Mouse (Mus musculus): Measurements from ENCODE around the gene Ghrh. TPM values are rescaled to one million over a fixed set of nuclear protein-coding genes. Genes with fewer than 3 reads are reported as not detected.

Gene Ghrh
- polyA plus RNA-seq, 2 experiments = 0.56 to 0.65 TPM

DNA sequence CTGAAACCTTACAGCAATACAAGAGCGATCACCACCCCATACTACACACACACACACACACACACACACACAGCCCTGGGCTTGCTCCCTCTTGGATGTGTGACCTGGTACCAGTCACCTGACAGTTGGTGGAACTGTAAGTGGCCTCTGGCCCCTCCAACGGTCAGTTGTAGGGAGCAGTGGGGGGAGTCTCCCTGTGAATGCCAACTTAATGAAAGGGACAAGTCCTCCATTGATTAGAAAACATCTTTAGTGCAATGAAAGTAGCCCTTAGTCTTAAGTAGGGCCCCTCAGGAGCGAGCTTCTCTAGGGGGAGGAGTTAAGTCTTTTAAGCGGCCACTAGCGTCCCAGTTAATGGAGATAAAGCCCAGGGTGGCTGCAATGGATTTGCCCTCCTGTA, 19.2 kb downstream of the Ghrh start:
- DNase-seq (ENCODE audit: low spot score) (no peak), ATAC-seq (ENCODE audit: low FRiP score, low read depth) (no peak)
- no peaks in the 10 kb centered on the region for H3K9me3 ChIP-seq (ENCODE audit: control insufficient read depth, low read length)
- H3K27me3 ChIP-seq (ENCODE audit: control insufficient read depth, insufficient read depth, low read length) = no peaks in the 10 kb centered on the region
- no peak overlapping the region for H3K4me2 ChIP-seq (replicated peaks; ENCODE audit: low read depth, low read length, severe bottlenecking)
- no peak overlapping the region for H3K27ac ChIP-seq (replicated peaks; ENCODE audit: low read depth, low read length)
- no peak for TF ChIP-seq POLR2A (IDR thresholded peaks at IDR 0.05; ENCODE audit: borderline replicate concordance, extremely low read depth, insufficient read depth, insufficient read length)
- no peak overlapping the region for H3K4me3 ChIP-seq (replicated peaks; ENCODE audit: low read length)
- no peak overlapping the region for H3K9ac ChIP-seq (ENCODE audit: low read depth, low read length, severe bottlenecking)
- peaks cover 44% of the 10 kb centered on the region for H3K36me3 ChIP-seq (ENCODE audit: control insufficient read depth, insufficient read depth, low read length)
- H3K4me1 ChIP-seq (ENCODE audit: control insufficient read depth, insufficient read depth, low read length) = no peaks in the 10 kb centered on the region
- WGBS = 55% methylated on average over 5 of the region's 5 CpGs

DNA sequence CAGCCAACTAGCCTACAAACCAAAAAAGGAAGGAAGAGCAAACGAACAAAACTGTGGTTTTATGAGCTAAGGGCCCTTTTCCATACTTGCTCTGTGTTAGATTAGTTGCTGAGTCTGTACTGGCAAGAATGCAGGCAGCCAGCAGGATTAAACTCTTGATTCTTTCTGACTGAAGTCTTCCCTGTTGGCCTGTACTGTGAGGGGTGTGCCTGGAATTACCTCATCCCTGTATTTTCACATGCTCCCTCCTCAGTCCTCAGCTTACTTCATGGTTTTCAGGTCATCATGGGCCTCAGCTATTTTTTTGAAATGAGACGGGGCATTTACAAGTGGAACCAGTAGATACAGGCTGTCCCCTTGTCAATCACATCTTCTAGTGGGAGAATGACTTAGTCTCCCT, 22.1 kb downstream of the Ghrh start:
- 58% methylated on average over 2 of the region's 2 CpGs for WGBS
- no peak overlapping the region for H3K9ac ChIP-seq (ENCODE audit: low read depth, low read length, severe bottlenecking)
- H3K9me3 ChIP-seq (ENCODE audit: control insufficient read depth, low read length) = no peaks in the 10 kb centered on the region
- no peak overlapping the region for H3K27ac ChIP-seq (replicated peaks; ENCODE audit: low read depth, low read length)
- H3K4me3 ChIP-seq (replicated peaks; ENCODE audit: low read length) = no peak overlapping the region
- TF ChIP-seq POLR2A (IDR thresholded peaks at IDR 0.05; ENCODE audit: borderline replicate concordance, extremely low read depth, insufficient read depth, insufficient read length) = no peak
- DNase-seq (ENCODE audit: low spot score) (no peak), ATAC-seq (ENCODE audit: low FRiP score, low read depth) (peak; percentile 38; the same call in 1 of the 2 replicates)
- H3K27me3 ChIP-seq (ENCODE audit: control insufficient read depth, insufficient read depth, low read length) = no peaks in the 10 kb centered on the region
- H3K4me1 ChIP-seq (ENCODE audit: control insufficient read depth, insufficient read depth, low read length) = no peaks in the 10 kb centered on the region
- H3K36me3 ChIP-seq (ENCODE audit: control insufficient read depth, insufficient read depth, low read length) = peaks cover 72% of the 10 kb centered on the region
- H3K4me2 ChIP-seq (replicated peaks; ENCODE audit: low read depth, low read length, severe bottlenecking) = no peak overlapping the region

DNA sequence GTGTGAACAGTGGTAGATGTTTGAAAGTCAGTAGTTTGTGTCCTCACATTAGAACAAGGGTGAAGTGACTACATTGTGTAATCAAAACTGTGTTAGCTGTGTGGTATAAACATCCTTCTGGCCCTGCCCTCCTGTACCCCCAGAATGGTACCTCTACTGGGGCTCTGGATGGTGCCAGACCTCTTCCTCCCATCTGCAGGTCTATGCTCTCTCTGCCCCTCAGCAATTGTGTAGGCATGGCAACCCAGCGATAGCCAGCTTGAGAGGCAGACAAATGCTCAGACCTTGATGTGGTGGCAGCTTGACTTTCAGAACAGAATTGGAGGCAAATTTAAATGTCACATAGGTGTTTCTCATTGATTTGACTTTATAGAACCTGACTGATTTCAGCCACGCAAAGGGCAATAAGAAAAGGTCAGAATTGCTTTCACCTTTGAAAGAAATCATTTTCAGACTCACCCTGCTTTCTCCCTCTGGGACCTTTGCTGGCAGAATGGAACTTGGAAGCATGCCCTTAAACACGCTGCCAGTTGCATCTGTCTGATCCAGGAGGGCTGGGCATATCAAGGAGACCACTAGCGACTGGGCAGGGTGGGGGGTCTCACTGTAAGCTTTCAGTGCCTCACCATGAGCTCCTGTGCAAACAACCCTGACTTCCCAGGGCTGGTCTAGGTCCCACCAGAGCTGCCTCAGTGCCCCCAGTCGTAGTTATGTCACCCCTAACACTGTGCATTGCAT, 25.1 kb downstream of the Ghrh start:
- H3K9ac ChIP-seq (ENCODE audit: low read depth, low read length, severe bottlenecking) = no peak overlapping the region
- no peaks in the 10 kb centered on the region for H3K4me1 ChIP-seq (ENCODE audit: control insufficient read depth, insufficient read depth, low read length)
- H3K36me3 ChIP-seq (ENCODE audit: control insufficient read depth, insufficient read depth, low read length) = peaks cover 94% of the 10 kb centered on the region
- no peaks in the 10 kb centered on the region for H3K9me3 ChIP-seq (ENCODE audit: control insufficient read depth, low read length)
- H3K4me3 ChIP-seq (replicated peaks; ENCODE audit: low read length) = no peak overlapping the region
- TF ChIP-seq POLR2A (IDR thresholded peaks at IDR 0.05; ENCODE audit: borderline replicate concordance, extremely low read depth, insufficient read depth, insufficient read length) = no peak
- no peak for ATAC-seq (ENCODE audit: low FRiP score, low read depth)
- H3K4me2 ChIP-seq (replicated peaks; ENCODE audit: low read depth, low read length, severe bottlenecking) = no peak overlapping the region
- no peak for DNase-seq (ENCODE audit: low spot score)
- 84% methylated on average over 5 of the region's 5 CpGs for WGBS
- H3K27ac ChIP-seq (replicated peaks; ENCODE audit: low read depth, low read length) = no peak overlapping the region
- no peaks in the 10 kb centered on the region for H3K27me3 ChIP-seq (ENCODE audit: control insufficient read depth, insufficient read depth, low read length)

DNA sequence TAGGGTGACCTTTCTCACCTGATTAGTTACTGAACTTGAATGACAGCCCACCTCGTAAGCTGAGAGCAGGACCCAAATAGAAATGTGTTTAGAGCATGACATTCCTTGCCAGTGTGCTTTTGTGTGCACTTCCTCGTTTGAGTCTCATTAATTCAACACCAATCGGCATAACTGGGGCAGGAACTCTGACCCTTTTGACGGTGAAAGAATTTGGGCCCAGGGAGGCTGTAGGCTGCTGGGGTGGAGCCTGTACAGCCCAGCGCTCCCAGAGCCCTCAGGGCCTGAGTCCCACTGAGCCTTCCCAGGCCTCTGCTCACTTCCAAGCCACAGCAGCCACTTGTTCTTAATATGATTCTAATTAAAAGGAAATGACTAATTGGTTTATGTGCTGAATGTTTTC, 26.4 kb downstream of the Ghrh start:
- peaks cover 93% of the 10 kb centered on the region for H3K36me3 ChIP-seq (ENCODE audit: control insufficient read depth, insufficient read depth, low read length)
- H3K4me2 ChIP-seq (replicated peaks; ENCODE audit: low read depth, low read length, severe bottlenecking) = no peak overlapping the region
- no peak overlapping the region for H3K4me3 ChIP-seq (replicated peaks; ENCODE audit: low read length)
- no peaks in the 10 kb centered on the region for H3K4me1 ChIP-seq (ENCODE audit: control insufficient read depth, insufficient read depth, low read length)
- H3K9me3 ChIP-seq (ENCODE audit: control insufficient read depth, low read length) = no peaks in the 10 kb centered on the region
- DNase-seq (ENCODE audit: low spot score) = no peak
- ATAC-seq (ENCODE audit: low FRiP score, low read depth) = no peak
- 27% methylated on average over 5 of the region's 5 CpGs for WGBS
- H3K27ac ChIP-seq (replicated peaks; ENCODE audit: low read depth, low read length) = no peak overlapping the region
- TF ChIP-seq POLR2A (IDR thresholded peaks at IDR 0.05; ENCODE audit: borderline replicate concordance, extremely low read depth, insufficient read depth, insufficient read length) = no peak
- no peaks in the 10 kb centered on the region for H3K27me3 ChIP-seq (ENCODE audit: control insufficient read depth, insufficient read depth, low read length)
- no peak overlapping the region for H3K9ac ChIP-seq (ENCODE audit: low read depth, low read length, severe bottlenecking)

DNA sequence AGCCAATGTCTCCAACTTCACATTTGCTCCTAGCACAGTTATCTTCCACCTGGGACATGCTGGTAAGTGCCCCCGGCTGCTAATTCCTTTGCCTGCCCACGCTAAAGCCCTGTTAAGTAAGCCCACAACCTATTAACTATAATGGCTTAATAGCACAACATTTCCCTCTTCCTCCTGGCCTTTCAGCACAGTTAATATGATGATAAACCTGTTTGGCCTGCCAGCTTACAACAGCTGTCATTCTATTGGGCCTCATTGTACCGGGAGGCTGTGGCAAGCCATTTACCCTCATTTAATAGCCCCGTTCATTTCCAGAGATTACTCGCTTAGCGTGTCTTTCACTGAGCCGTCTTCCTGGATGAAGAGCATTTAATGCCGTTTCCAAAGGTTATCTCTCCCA, 27.2 kb downstream of the Ghrh start:
- WGBS = 51% methylated on average over 8 of the region's 8 CpGs

More for the DNA sequence above, 27.2 kb downstream of the Ghrh start:
- peaks cover 93% of the 10 kb centered on the region for H3K36me3 ChIP-seq (ENCODE audit: control insufficient read depth, insufficient read depth, low read length)
- no peak overlapping the region for H3K27ac ChIP-seq (replicated peaks; ENCODE audit: low read depth, low read length)
- H3K4me2 ChIP-seq (replicated peaks; ENCODE audit: low read depth, low read length, severe bottlenecking) = no peak overlapping the region
- H3K4me3 ChIP-seq (replicated peaks; ENCODE audit: low read length) = no peak overlapping the region
- H3K4me1 ChIP-seq (ENCODE audit: control insufficient read depth, insufficient read depth, low read length) = no peaks in the 10 kb centered on the region
- H3K9me3 ChIP-seq (ENCODE audit: control insufficient read depth, low read length) = no peaks in the 10 kb centered on the region
- DNase-seq (ENCODE audit: low spot score) = no peak
- no peak for ATAC-seq (ENCODE audit: low FRiP score, low read depth)
- no peaks in the 10 kb centered on the region for H3K27me3 ChIP-seq (ENCODE audit: control insufficient read depth, insufficient read depth, low read length)
- no peak for TF ChIP-seq POLR2A (IDR thresholded peaks at IDR 0.05; ENCODE audit: borderline replicate concordance, extremely low read depth, insufficient read depth, insufficient read length)
- H3K9ac ChIP-seq (ENCODE audit: low read depth, low read length, severe bottlenecking) = no peak overlapping the region

All from limb, embryonic 14.5 days (tissue).